Mouse (Mus musculus) MEL (cell line): ENCODE measurements at regions not wholly inside any gene's neighbourhood (a gene's known extent, or its start where the extent isn't known, plus 50 kb on each side); places are given as distances from the start of the nearest gene placed in this dataset.
A peak's percentile ranks its signal among the peaks of the same experiment; 100 is the strongest.

Experiments
- DNase-seq: peaks from one replicate; pipeline ENCODE4 v3.0.0; 2011; ENCODE audit warnings: low read depth, low spot score
- H3K27ac ChIP-seq: 2 replicates; pipeline ENCODE4 v1.5.1; 2012; ENCODE audit warnings: low read depth, mild to moderate bottlenecking, control low read depth, low read length, moderate library complexity; ENCODE audit not compliant: control insufficient read depth
- H3K27me3 ChIP-seq, 2 experiments: fragments of 150-350 bp in 1 of 2; sonication (generic) in 1 of 2; 2 replicates each; pipeline ENCODE4 v1.6.1; 2012; ENCODE audit warnings: low read length in 2 of 2, mild to moderate bottlenecking in 2 of 2, improper control_type of control experiment in 1 of 2, moderate library complexity in 1 of 2; ENCODE audit not compliant: insufficient read depth in 2 of 2, control insufficient read depth in 1 of 2
- H3K36me3 ChIP-seq, 2 experiments: 2 replicates each; pipeline ENCODE4 v1.6.1; 2012 to 2014; ENCODE audit warnings: low read length in 2 of 2, improper control_type of control experiment in 1 of 2, inconsistent platforms in 1 of 2, mild to moderate bottlenecking in 1 of 2; ENCODE audit not compliant: insufficient read depth in 2 of 2, control insufficient read depth in 1 of 2
- H3K4me1 ChIP-seq, 2 experiments: fragments of 150-350 bp in 1 of 2; sonication (generic) in 1 of 2; 2 replicates each; pipeline ENCODE4 v1.6.1; 2012; ENCODE audit warnings: low read length in 2 of 2, improper control_type of control experiment in 1 of 2, mild to moderate bottlenecking in 1 of 2; ENCODE audit not compliant: insufficient read depth in 2 of 2, control insufficient read depth in 1 of 2
- H3K4me3 ChIP-seq, 2 experiments: fragments of 150-350 bp in 1 of 2; sonication (generic) in 1 of 2; 2 replicates each; pipeline ENCODE4 v1.5.1; 2012; ENCODE audit warnings: low read depth in 2 of 2, low read length in 2 of 2, mild to moderate bottlenecking in 2 of 2, moderate library complexity in 2 of 2, control low read depth in 1 of 2, improper control_type of control experiment in 1 of 2; ENCODE audit not compliant: control insufficient read depth in 1 of 2, insufficient read depth in 1 of 2
- H3K79me2 ChIP-seq: 2 replicates; pipeline ENCODE4 v1.6.1; 2012; ENCODE audit warnings: mild to moderate bottlenecking, low read length, moderate library complexity; ENCODE audit not compliant: control insufficient read depth, poor library complexity, insufficient read depth
- H3K9ac ChIP-seq: 2 replicates; pipeline ENCODE4 v1.6.1; 2012; ENCODE audit warnings: low read depth, mild to moderate bottlenecking, control low read depth, low read length, moderate library complexity; ENCODE audit not compliant: control insufficient read depth, poor library complexity, severe bottlenecking
- H3K9me3 ChIP-seq: fragments of 150-350 bp; sonication (generic); replicated peaks from 2 replicates; pipeline ENCODE4 v1.6.1; 2012; ENCODE audit warnings: mild to moderate bottlenecking, low read length, improper control_type of control experiment, moderate library complexity; ENCODE audit not compliant: insufficient read depth
- BHLHE40 ChIP-seq: IDR thresholded peaks from 2 replicates; pipeline ENCODE4 v1.6.1; 2012; ENCODE audit warnings: low read depth, mild to moderate bottlenecking, inconsistent platforms, low read length, improper control_type of control experiment, borderline replicate concordance
- CHD2 ChIP-seq: IDR thresholded peaks from 2 replicates; pipeline ENCODE4 v1.6.1; 2011; ENCODE audit warnings: low read length, improper control_type of control experiment
- CTCF ChIP-seq, 3 experiments: IDR thresholded peaks in 2 of 3; conservative IDR thresholded peaks in 1 of 3; 2 replicates each; pipeline ENCODE4 v1.5.1; 2011 to 2012; ENCODE audit warnings: low read length in 3 of 3, low read depth in 2 of 3, mild to moderate bottlenecking in 2 of 3, improper control_type of control experiment in 1 of 3, inconsistent platforms in 1 of 3, mixed read lengths in 1 of 3, moderate library complexity in 1 of 3; ENCODE audit not compliant: control insufficient read depth in 1 of 3, insufficient read depth in 1 of 3, poor library complexity in 1 of 3, severe bottlenecking in 1 of 3
- ELF1 ChIP-seq: IDR thresholded peaks from 2 replicates; pipeline ENCODE4 v1.6.1; 2014; ENCODE audit warnings: low read depth, mild to moderate bottlenecking, inconsistent platforms, low read length, improper control_type of control experiment, moderate library complexity
- GATA1 ChIP-seq: IDR thresholded peaks from 2 replicates; pipeline ENCODE4 v1.6.1; 2011; ENCODE audit warnings: low read depth, low read length, improper control_type of control experiment
- MAX ChIP-seq: IDR thresholded peaks from 2 replicates; pipeline ENCODE4 v1.6.1; 2011; ENCODE audit warnings: low read length, improper control_type of control experiment
- MAZ ChIP-seq: IDR thresholded peaks from 2 replicates; pipeline ENCODE4 v1.6.1; 2012; ENCODE audit warnings: low read depth, mild to moderate bottlenecking, inconsistent platforms, low read length, improper control_type of control experiment
- MXI1 ChIP-seq: IDR thresholded peaks from 2 replicates; pipeline ENCODE4 v1.6.1; 2011; ENCODE audit warnings: mild to moderate bottlenecking, low read depth, low read length, improper control_type of control experiment
- MYB ChIP-seq: IDR thresholded peaks from 2 replicates; pipeline ENCODE4 v1.6.1; 2011; ENCODE audit warnings: mild to moderate bottlenecking, low read depth, low read length, improper control_type of control experiment
- MYC ChIP-seq: IDR thresholded peaks from 2 replicates; pipeline ENCODE4 v1.6.1; 2011; ENCODE audit warnings: low read depth, mild to moderate bottlenecking, low read length, improper control_type of control experiment, moderate library complexity
- NRF1 ChIP-seq: IDR thresholded peaks from 2 replicates; pipeline ENCODE4 v1.6.1; 2014; ENCODE audit warnings: low read depth, mild to moderate bottlenecking, inconsistent platforms, low read length, improper control_type of control experiment, moderate library complexity; ENCODE audit not compliant: poor library complexity, insufficient read depth, severe bottlenecking
- POLR2AphosphoS2 ChIP-seq: IDR thresholded peaks from 2 replicates; pipeline ENCODE4 v1.6.1; 2011; ENCODE audit warnings: low read length, improper control_type of control experiment
- RAD21 ChIP-seq: IDR thresholded peaks from 2 replicates; pipeline ENCODE4 v1.6.1; 2011; ENCODE audit warnings: mild to moderate bottlenecking, low read depth, low read length, improper control_type of control experiment
- SIN3A ChIP-seq: IDR thresholded peaks from 2 replicates; pipeline ENCODE4 v1.6.1; 2012; ENCODE audit warnings: low read length, improper control_type of control experiment, inconsistent platforms
- SMC3 ChIP-seq: IDR thresholded peaks from 2 replicates; pipeline ENCODE4 v1.6.1; 2011; ENCODE audit warnings: low read depth, low read length, improper control_type of control experiment
- UBTF ChIP-seq: IDR thresholded peaks from 2 replicates; pipeline ENCODE4 v1.6.1; 2012; ENCODE audit warnings: low read depth, mild to moderate bottlenecking, inconsistent platforms, low read length, improper control_type of control experiment, moderate library complexity, borderline replicate concordance; ENCODE audit not compliant: insufficient read depth
- ZC3H11A ChIP-seq: IDR thresholded peaks from 2 replicates; pipeline ENCODE4 v1.6.1; 2012; ENCODE audit warnings: low read depth, mild to moderate bottlenecking, inconsistent platforms, low read length, improper control_type of control experiment
- ZKSCAN1 ChIP-seq: IDR thresholded peaks from 2 replicates; pipeline ENCODE4 v1.6.1; 2012; ENCODE audit warnings: low read depth, mild to moderate bottlenecking, inconsistent platforms, low read length, improper control_type of control experiment, moderate library complexity
- ZNF384 ChIP-seq: IDR thresholded peaks from 2 replicates; pipeline ENCODE4 v1.6.1; 2012; ENCODE audit warnings: low read depth, mild to moderate bottlenecking, inconsistent platforms, low read length, improper control_type of control experiment

DNA sequence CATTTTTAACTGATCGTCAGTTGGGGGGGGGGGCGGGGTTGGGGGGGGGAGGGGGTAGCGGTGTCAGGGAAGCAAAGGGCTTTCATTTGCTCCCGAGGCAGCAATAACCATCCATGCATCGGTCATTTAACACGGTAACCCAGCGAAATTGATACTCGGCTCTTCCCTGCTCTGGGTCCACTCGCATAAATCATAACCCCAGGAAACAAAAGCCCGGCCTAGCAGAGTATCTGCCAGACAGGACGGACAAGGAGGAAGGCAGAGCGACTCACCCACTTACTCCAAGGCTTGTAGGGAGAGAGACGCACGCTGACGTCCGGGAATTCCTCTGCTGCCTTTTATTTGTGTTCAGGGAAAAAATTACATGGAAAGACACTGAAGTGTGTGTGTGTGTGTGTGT lies 319.5 kb downstream of the Gm45692 start:
- H3K4me1 ChIP-seq = no peaks in the 10 kb centered on the region
- no peaks in the 10 kb centered on the region for H3K36me3 ChIP-seq
- no peaks in the 10 kb centered on the region for H3K27me3 ChIP-seq
- H3K9ac ChIP-seq = no peak overlapping the region
- TF ChIP-seq ELF1 = no peak
- TF ChIP-seq ZNF384 = no peak
- no peak overlapping the region for H3K4me3 ChIP-seq
- H3K9me3 ChIP-seq = no peaks in the 10 kb centered on the region
- H3K79me2 ChIP-seq = no peaks in the 10 kb centered on the region
- no peak for DNase-seq
- no peak overlapping the region for H3K27ac ChIP-seq

DNA sequence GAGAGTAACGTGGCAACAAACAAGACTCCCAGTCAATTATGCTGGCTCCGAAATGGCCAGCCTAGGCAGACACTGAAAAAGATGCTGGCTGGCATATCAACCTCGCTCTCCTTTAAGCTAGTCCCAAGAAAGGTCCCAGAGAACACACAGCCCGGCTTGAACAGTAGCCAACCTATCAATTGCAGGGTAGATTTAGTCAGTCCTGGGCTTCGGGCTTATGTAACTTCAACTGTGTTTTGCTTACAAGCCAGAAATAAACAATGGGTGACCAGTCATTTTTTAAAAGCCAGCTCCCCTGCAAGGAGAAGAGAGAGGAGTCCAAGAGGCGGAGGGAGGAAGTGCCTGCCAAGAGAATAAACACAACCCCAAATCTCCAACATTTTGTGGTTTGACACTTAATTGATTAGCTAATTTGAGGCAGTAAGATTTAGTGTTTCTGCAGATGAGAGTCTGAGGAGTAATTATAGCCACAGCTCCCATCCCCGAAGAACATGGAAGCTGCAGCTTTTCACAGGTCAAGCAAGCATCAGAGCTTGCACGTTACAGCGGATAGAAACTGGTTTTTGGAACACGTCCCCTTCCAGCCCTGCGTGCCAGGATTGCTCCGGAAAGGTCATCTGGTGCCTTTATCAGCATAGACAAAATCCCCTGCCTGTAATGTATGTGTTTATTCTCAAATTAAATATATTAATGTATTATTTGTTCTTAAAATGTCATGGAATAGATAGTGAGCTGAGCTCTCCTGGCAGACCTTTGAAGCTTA lies 322.1 kb downstream of the Gm45692 start:
- no peak for TF ChIP-seq MAZ
- no peak for TF ChIP-seq BHLHE40
- no peak for TF ChIP-seq GATA1
- no peak for TF ChIP-seq UBTF
- TF ChIP-seq CHD2 = no peak
- no peak for TF ChIP-seq MYC
- no peak for TF ChIP-seq POLR2AphosphoS2
- TF ChIP-seq MAX = no peak
- TF ChIP-seq MYB = no peak
- no peak for TF ChIP-seq SIN3A
- no peak for TF ChIP-seq NRF1
- no peak for TF ChIP-seq ZNF384
- TF ChIP-seq MXI1 = no peak

DNA sequence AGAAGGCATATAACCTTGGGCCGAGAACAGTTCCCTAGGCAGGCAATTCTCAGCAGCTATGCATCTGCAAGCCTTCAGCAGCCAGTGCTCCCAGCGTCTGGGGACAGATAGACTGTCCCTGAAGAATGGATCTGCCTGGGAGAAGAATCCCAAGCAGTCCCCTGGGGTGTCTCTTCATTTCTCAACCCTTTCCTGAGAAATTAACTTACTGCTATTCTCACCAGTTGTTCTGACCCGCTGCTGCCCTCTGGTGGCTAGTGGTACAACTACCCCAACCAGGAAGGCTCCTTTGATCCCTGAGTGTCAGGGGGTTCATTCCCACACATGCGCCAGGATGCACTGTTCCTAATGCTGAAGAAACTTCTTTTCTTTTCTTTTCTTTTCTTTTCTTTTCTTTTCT lies 323.7 kb downstream of the Gm45692 start:
- TF ChIP-seq SMC3 = peak; percentile 56
- peak; percentile 55 to 76 (median 59) for TF ChIP-seq CTCF (IDR thresholded peaks at IDR 0.05 in 2 of 3, conservative IDR thresholded peaks at IDR 0.05 in 1 of 3; ENCODE audit: control insufficient read depth in 1 of 3, insufficient read depth in 1 of 3, low read depth in 2 of 3, low read length in 3 of 3, poor library complexity in 1 of 3, severe bottlenecking in 1 of 3)
- TF ChIP-seq RAD21 = peak; percentile 33
- TF ChIP-seq ZC3H11A = peak; percentile 23; the same call in 1 of the 2 replicates
- no peak for TF ChIP-seq ZKSCAN1
- TF ChIP-seq GATA1 = no peak
- no peak overlapping the region for H3K9ac ChIP-seq
- H3K27me3 ChIP-seq = no peaks in the 10 kb centered on the region
- no peak overlapping the region for H3K4me3 ChIP-seq
- H3K9me3 ChIP-seq = no peaks in the 10 kb centered on the region
- H3K27ac ChIP-seq = no peak overlapping the region
- H3K79me2 ChIP-seq = no peaks in the 10 kb centered on the region
- peak; percentile 36 for DNase-seq
- no peaks in the 10 kb centered on the region for H3K36me3 ChIP-seq
- no peaks in the 10 kb centered on the region for H3K4me1 ChIP-seq

More for the DNA sequence above, 322.1 kb downstream of the Gm45692 start:
- H3K36me3 ChIP-seq = no peaks in the 10 kb centered on the region
- H3K9ac ChIP-seq = no peak overlapping the region
- H3K4me3 ChIP-seq = no peak overlapping the region
- no peak for DNase-seq
- H3K27ac ChIP-seq = no peak overlapping the region
- no peaks in the 10 kb centered on the region for H3K27me3 ChIP-seq
- no peaks in the 10 kb centered on the region for H3K79me2 ChIP-seq
- H3K4me1 ChIP-seq = no peaks in the 10 kb centered on the region
- no peaks in the 10 kb centered on the region for H3K9me3 ChIP-seq
